Mouse (Mus musculus): ENCODE data around the gene S100a6. TPM values are rescaled to one million over a fixed set of nuclear protein-coding genes. Genes with fewer than 3 reads are reported as not detected.

S100a6 gene
- polyA plus RNA-seq, 1 experiment: 50.6 TPM

DNA sequence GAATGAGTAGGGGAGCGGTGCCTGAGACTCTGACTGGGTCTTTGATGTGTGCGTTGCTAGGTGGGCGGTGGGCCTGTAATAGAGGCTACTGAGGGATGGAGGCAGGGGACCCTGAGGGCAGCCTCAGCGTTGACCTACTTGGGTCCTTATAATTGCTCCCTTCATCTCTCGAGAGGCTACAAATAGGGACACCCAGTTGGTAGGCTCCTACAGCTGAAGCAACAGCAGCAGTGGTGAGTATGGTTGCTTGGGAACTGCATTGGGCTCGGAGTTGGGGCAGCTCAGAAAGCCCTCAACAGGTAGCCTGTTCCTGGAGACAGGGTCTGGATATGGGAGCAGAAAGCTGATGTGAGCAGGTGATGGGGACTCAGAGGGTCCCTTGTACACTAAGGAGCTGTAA lies 12.6 kb upstream of the S100a6 start:
- no peak for DNase-seq (ENCODE audit: extremely low spot score in 1 of 2, low spot score in 1 of 2)

GRCm38 (mm10) chr3:90600458-90601195 lies 12.1 kb upstream of the S100a6 start:
- DNase-seq (ENCODE audit: extremely low spot score in 1 of 2, low spot score in 1 of 2): no peak

- DNase-seq (ENCODE audit: extremely low spot score in 1 of 2, low spot score in 1 of 2): no peak
Measured at GRCm38 (mm10) chr3:90601486-90602110, 11.1 kb upstream of the S100a6 start, which contains the start of gene Gm42674. Gene Gm42674 (plus strand): TSS chr3:90601904.

DNA sequence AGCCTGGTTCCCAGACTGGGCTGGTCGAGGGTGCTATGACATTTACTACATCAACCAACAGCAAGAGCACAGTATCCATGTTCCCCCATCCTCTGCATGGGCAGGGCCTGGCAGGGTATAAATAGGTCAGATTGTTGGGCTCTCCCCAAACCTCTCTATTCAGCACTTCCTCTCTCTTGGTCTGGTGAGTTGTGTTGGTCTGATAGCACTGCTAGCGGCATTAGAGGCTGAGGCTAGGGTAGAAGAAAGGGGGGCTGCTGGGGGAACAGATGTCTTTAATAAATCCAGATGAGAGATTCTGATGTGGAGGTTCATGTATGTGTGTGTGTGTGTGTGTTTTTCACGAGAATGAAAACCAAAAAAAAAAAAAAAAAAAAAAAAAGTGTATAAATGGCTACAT lies 9.1 kb upstream of the S100a6 start, which contains the start of gene S100a4:
TSS of gene S100a4 (plus strand) at position 149 of the 400 bp plus-strand sequence.
- no peak for DNase-seq (ENCODE audit: extremely low spot score in 1 of 2, low spot score in 1 of 2)

GRCm38 (mm10) chr3:90604416-90604815 lies 8.3 kb upstream of the S100a6 start:
- DNase-seq (ENCODE audit: extremely low spot score in 1 of 2, low spot score in 1 of 2): peak in 1 of 2 experiments; percentile 75

DNA sequence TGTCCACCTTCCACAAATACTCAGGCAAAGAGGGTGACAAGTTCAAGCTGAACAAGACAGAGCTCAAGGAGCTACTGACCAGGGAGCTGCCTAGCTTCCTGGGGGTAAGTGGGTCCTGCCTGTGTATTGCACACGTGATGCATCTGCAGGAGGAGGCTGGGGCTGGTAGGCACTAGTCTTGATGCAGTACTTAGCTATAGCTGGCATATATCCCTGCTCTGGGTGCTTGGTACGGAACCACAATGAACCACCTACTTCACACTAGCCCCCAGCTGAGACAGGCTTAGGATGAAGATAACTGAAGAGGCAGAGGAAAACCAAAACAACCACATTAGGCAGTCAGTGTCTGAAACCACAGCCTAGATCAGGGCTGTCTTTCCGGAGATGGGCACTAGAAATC lies 7.6 kb upstream of the S100a6 start:
- DNase-seq (ENCODE audit: extremely low spot score in 1 of 2, low spot score in 1 of 2): peak in 1 of 2 experiments; percentile 37

DNA sequence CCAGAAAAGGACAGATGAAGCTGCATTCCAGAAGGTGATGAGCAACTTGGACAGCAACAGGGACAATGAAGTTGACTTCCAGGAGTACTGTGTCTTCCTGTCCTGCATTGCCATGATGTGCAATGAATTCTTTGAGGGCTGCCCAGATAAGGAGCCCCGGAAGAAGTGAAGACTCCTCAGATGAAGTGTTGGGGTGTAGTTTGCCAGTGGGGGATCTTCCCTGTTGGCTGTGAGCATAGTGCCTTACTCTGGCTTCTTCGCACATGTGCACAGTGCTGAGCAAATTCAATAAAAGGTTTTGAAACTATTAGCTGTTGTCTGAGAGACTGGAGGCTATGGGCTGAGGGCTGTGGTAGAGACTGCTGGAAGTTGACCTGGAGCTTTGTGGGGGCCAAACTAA lies 6.9 kb upstream of the S100a6 start:
- no peak for DNase-seq (ENCODE audit: extremely low spot score in 1 of 2, low spot score in 1 of 2)

- no peak for DNase-seq (ENCODE audit: extremely low spot score in 1 of 2, low spot score in 1 of 2)
Measured at GRCm38 (mm10) chr3:90606185-90606584, 6.5 kb upstream of the S100a6 start.

GRCm38 (mm10) chr3:90607361-90607760 lies 5.3 kb upstream of the S100a6 start:
- no peak for DNase-seq (ENCODE audit: extremely low spot score in 1 of 2, low spot score in 1 of 2)

- no peak for DNase-seq (ENCODE audit: extremely low spot score in 1 of 2, low spot score in 1 of 2)
Measured at GRCm38 (mm10) chr3:90608223-90608622, 4.5 kb upstream of the S100a6 start, which contains the start of gene S100a5. Gene S100a5 (plus strand): TSS chr3:90608523.

DNA sequence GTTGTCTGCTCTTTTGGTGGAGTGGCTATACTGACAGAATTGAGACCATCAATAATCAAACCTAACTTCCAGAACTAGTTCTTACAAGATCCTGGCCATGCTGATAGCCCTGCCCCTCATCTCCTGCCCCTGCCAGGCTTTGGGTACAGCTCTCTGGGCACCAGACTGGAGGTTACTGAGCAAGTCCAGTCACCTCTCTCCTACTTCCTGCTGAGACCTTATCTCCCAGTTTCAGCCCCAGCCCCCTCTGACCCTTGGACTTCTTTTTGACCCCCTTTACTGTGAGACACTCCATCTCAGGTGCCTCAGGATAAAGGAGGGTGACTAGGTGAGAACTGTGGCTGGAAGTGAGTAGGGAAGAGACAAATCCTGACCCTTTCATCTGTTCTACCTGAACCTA lies 3.6 kb upstream of the S100a6 start:
- no peak for DNase-seq (ENCODE audit: extremely low spot score in 1 of 2, low spot score in 1 of 2)

DNA sequence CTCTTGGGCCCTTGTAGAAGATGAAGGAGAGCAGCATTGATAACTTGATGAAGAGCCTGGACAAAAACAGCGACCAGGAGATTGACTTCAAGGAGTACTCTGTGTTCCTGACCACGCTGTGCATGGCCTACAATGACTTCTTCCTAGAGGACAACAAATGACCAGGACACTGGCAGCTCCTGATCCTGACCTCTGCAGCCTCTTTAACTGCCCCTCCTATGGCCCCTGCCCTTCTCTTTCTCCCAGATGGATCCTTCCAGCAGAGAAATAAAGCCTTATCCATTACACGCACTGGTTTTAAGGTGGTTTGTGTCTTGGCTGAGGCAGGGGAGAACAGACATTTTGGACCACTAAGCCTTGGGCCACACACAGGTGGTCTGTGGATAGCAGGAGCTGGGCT lies 1.2 kb upstream of the S100a6 start:
- DNase-seq (ENCODE audit: extremely low spot score in 1 of 2, low spot score in 1 of 2): no peak

DNA sequence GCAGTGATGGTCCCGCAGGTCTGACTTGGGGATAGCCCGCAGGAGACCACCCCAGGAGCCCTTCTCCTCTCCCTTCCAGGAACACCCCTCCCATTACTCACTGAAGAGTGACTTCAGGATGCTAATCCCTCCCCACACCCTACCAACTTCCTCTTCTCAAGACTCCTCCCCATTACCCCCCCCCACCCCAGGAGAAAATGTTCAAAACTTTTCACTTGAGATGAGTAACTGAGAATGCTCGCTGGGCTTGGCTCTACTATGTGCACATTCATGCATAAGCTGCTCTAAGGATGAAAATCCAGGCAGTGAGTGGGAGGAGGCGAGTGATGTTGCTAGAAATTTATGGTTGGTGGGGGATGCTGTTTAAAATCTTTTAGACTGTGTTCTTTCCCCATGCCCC lies 621 bp upstream of the S100a6 start:
- no peak for DNase-seq (ENCODE audit: extremely low spot score in 1 of 2, low spot score in 1 of 2)

DNA sequence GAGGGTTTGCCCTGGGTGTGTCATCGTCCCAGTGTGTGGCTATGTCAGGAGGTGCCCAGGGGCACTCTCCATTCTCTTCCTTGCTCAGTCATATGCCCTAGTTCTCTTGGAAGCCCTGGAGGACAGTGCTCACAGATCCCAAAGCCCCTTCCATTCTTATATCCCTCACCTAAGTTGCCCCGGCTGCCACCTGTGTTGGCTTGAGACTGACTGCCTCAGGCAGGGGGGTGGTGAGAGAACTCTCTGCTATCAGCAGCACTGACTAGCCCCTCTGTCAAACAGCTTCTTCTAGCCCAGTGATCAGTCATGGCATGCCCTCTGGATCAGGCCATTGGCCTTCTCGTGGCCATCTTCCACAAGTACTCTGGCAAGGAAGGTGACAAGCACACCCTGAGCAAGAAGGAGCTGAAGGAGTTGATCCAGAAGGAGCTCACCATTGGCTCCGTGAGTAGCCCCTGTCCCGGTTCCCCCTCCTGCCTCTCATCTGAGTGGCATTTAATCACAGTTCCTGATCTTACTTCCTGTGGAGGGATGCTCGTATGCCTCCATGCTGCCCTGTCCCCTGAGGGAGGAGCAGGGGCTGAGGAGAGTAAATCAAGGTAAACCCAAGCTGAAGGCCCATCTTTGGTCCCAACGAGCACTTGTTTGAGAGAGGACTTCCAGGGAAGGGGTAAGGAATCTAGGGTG lies 922 bp downstream of the S100a6 start:
- no peak for DNase-seq (ENCODE audit: extremely low spot score in 1 of 2, low spot score in 1 of 2)

DNA sequence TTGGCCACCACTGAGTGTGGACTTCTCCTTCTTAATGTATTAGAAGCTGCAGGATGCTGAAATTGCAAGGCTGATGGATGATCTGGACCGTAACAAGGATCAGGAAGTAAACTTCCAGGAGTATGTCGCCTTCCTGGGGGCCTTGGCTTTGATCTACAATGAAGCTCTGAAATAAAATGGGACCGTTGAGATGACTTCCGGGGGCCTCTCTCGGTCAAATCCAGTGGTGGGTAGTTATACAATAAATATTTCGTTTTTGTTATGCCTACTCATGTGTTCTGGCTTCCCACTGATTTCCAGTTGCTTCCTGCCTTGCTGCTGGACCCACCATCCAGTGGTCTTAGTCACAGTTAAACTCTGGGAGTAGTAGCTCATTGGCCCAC lies 1.5 kb downstream of the S100a6 start:
- DNase-seq (ENCODE audit: extremely low spot score in 1 of 2, low spot score in 1 of 2): no peak

DNA sequence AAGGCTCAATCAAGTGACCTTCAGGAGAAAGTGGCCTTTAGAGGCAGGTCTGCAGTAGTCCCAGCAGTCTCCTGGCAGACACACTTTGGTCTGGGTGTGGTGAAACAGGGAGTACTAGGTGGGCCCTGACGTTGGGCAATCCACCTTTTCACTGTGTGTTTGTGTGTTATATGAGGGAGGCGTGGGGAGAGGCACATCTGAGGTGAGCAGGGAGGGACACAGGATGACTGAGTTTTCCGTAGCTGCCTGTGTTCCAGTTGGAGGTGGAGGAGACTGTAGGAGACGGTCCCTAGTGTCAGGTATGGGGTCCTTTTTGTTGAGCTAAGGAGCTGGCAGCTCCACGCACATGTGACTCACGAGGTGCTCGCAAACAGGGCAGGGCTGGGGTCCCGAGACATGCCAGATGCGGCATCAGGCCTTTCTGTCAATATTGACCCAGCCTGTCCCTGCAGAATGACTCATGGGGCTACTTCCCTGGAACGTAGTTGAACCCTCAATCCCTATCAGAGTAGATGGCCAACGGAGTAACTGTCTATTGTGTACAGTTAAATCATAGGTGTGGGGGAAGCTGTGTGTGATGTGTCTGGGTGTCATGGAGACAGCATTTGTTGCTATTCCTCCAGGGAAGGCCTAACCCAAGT lies 2.0 kb downstream of the S100a6 start:
- DNase-seq (ENCODE audit: extremely low spot score in 1 of 2, low spot score in 1 of 2): no peak

GRCm38 (mm10) chr3:90615415-90615814 lies 2.7 kb downstream of the S100a6 start:
- peak; percentile 69 to 85 for DNase-seq (ENCODE audit: extremely low spot score in 1 of 2, low spot score in 1 of 2)

DNA sequence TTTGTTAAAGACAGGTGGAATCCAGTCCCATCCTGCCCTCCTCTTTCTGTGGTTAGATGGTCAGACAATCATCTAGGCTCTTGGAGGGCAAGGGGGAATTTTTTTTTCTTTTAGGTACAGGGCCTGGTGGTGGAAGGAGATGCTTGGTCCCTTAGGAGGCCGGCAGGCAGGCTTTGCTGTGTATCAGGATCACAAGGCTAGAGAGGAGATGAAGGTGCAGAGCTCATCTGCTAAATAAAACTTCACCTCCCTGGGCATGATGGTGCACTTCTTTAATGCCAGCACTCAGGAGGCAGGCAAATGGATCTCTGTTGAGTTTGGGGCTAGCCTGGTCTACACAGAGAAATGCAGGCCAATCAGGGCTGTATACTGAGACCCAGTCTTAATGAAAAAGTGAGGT lies 3.2 kb downstream of the S100a6 start:
- no peak for DNase-seq (ENCODE audit: extremely low spot score in 1 of 2, low spot score in 1 of 2)

- DNase-seq (ENCODE audit: extremely low spot score in 1 of 2, low spot score in 1 of 2): no peak
Measured at GRCm38 (mm10) chr3:90617586-90617985, 4.9 kb downstream of the S100a6 start.

DNA sequence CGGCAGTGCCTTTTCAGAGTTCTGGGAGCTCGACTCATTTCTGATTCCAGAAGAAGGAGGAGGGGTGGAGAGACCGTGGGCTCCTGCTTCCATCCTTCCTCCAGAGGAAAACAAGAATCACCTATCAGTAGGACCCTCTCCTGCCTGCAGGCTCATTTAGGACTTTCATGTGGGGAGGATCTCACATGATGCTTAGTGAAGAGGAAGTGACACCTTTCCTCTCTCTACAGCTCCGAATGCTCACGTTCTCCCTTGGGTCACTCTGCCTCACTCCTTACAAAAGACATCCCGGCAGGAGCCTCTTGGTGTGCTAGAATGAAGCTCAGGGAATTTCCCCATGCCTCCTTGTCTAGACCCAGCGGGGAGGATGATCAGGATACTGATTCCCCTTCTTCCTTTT lies 8.9 kb downstream of the S100a6 start:
- DNase-seq (ENCODE audit: extremely low spot score in 1 of 2, low spot score in 1 of 2): no peak

GRCm38 (mm10) chr3:90623435-90624071 lies 10.9 kb downstream of the S100a6 start:
- peak in 1 of 2 experiments; percentile 64 for DNase-seq (ENCODE audit: extremely low spot score in 1 of 2, low spot score in 1 of 2)
